Mouse (Mus musculus) midbrain, embryonic 15.5 days (tissue): ENCODE measurements around the gene Cyp4f39. TPM values are rescaled to one million over a fixed set of nuclear protein-coding genes. Genes with fewer than 3 reads are reported as not detected.
"Not testable (repeated sequence)": the region's sequence is repeated elsewhere in the genome, so short reads cannot be mapped to it uniquely, and the experiment has no call there.

ENCODE experiments used
- ATAC-seq: fragments of 200-750 bp; cut with Nextera tagmentation; replicated peaks from 2 replicates; pipeline ENCODE4 v1.8.0; 2017; ENCODE audit warnings: moderate TSS enrichment
- H3K27ac ChIP-seq: fragments of 300-500 bp; sonication (generic); 2 replicates; pipeline ENCODE4 v1.5.1; 2015; ENCODE audit warnings: mild to moderate bottlenecking, inconsistent platforms
- H3K27me3 ChIP-seq: fragments of 300-500 bp; sonication (generic); replicated peaks from 2 replicates; pipeline ENCODE4 v1.6.1; 2015; ENCODE audit warnings: inconsistent platforms
- H3K36me3 ChIP-seq: fragments of 300-500 bp; sonication (generic); replicated peaks from 2 replicates; pipeline ENCODE4 v1.6.1; 2015; ENCODE audit warnings: inconsistent platforms
- H3K4me1 ChIP-seq: fragments of 300-500 bp; sonication (generic); 2 replicates; pipeline ENCODE4 v1.6.1; 2015; ENCODE audit warnings: inconsistent platforms
- H3K4me2 ChIP-seq: fragments of 300-500 bp; sonication (generic); 2 replicates; pipeline ENCODE4 v1.6.1; 2015; ENCODE audit warnings: inconsistent platforms, mild to moderate bottlenecking, moderate library complexity
- H3K4me3 ChIP-seq: fragments of 300-500 bp; sonication (generic); 2 replicates; pipeline ENCODE4 v1.5.1; 2015; ENCODE audit warnings: mild to moderate bottlenecking, inconsistent platforms
- H3K9ac ChIP-seq: fragments of 300-500 bp; sonication (generic); 2 replicates; pipeline ENCODE4 v1.6.1; 2015; ENCODE audit warnings: mild to moderate bottlenecking, inconsistent platforms
- H3K9me3 ChIP-seq: fragments of 300-500 bp; sonication (generic); 2 replicates; pipeline ENCODE4 v1.6.1; 2016; ENCODE audit warnings: inconsistent platforms
- WGBS: fragments of 180-500 bp; shearing (Covaris S2); methylation state at CpG from one replicate; pipeline ENCODE4 v1.1.7; 2015; ENCODE audit warnings: mixed read lengths; 5-methylcytosine and 5-hydroxymethylcytosine counted together
- polyA plus RNA-seq: library from polyadenylated mRNA; unstranded; fragments of >200 nt; fragmentation: Nextera tagmentation; extraction: Ambion mirVana; gene quantifications from 2 replicates; pipeline ENCODE4 v1.2.1, GENCODE M21; 2015

Gene Cyp4f39
- polyA plus RNA-seq, 1 experiment from 2014 or later = 0.84 TPM

DNA sequence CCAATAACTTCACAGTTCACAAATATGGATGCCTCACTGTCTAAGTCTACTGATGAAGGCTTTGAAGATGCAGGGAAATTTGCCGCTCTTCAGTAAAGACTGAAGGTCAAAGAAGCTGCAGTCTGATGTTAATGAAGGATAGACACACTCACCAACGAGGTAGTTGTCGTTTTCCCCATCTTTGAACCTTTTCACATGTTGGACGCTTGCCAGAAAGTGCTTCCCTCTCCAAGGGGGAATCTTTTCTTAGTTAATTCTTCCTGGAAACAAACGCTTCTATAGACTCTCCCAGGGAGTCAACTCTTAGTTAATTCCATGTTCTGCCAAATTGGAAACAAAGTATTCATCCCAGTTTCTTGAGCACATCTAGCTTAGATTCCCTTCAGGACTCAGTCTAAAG is 63.6 kb downstream of the Cyp4f39 start:
- no peaks in the 10 kb centered on the region for H3K27me3 ChIP-seq
- no peaks in the 10 kb centered on the region for H3K4me1 ChIP-seq
- H3K27ac ChIP-seq = no peak overlapping the region
- H3K4me3 ChIP-seq = no peak overlapping the region
- ATAC-seq = no peak
- no peak overlapping the region for H3K4me2 ChIP-seq
- H3K36me3 ChIP-seq = no peaks in the 10 kb centered on the region; the same call in 1 of the 2 replicates
- no peak overlapping the region for H3K9ac ChIP-seq
- 78% methylated on average over 5 of the region's 5 CpGs for WGBS
- H3K9me3 ChIP-seq = no peaks in the 10 kb centered on the region

DNA sequence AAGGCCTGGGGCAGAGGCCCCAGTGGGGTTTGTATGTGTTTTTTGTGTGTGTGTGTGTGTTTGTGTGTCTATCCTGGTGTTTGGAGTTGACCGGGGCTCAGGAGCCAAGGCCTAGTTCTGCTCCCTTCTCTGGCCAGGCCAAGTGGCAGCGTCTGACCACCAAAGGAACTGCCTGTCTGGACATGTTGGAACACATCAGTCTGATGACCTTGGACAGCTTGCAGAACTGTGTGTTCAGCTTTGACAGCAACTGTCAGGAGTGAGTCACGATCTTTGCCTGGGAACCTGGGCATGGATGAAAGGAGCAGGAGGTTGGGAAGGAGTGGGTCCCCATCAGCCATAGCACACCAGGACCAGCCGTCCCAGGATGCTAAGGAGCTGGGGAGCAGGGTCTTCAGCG is 69.5 kb downstream of the Cyp4f39 start:
- Histone ChIP-seq H3K27ac (no peak overlapping the region), H3K4me1 (no peaks in the 10 kb centered on the region), H3K9me3 (no peaks in the 10 kb centered on the region), H3K27me3 (no peaks in the 10 kb centered on the region), H3K36me3 (no peaks in the 10 kb centered on the region; the same call in 1 of the 2 replicates), H3K4me2 (no peak overlapping the region), H3K4me3 (no peak overlapping the region), H3K9ac (no peak overlapping the region)
- 89% methylated on average over 5 of the region's 5 CpGs for WGBS
- no peak for ATAC-seq

DNA sequence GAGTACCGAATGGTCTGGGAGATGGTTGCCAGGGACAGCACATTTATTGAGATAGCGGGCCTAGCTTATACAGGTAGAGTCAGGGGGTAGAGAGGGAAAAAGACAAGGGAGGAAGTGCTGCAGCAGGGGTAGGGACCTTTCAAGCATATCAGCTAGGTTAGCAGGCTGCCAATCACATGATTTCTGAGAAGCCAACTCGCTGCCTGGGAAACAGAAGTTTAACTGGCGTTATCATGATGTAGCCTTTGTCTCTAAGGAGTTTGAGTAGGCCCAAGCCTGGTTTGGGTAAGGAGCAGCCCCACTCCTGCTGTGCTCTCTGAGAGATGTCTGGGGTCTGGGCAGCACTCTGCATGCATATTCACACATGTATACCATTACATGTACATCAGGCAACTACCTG is 69.9 kb downstream of the Cyp4f39 start:
- Histone ChIP-seq H3K27ac (no peak overlapping the region), H3K27me3 (no peaks in the 10 kb centered on the region), H3K4me1 (no peaks in the 10 kb centered on the region), H3K9ac (no peak overlapping the region), H3K9me3 (no peaks in the 10 kb centered on the region), H3K36me3 (no peaks in the 10 kb centered on the region; the same call in 1 of the 2 replicates), H3K4me2 (no peak overlapping the region), H3K4me3 (no peak overlapping the region)
- ATAC-seq = no peak
- WGBS = 93% methylated on average over 4 of the region's 4 CpGs

DNA sequence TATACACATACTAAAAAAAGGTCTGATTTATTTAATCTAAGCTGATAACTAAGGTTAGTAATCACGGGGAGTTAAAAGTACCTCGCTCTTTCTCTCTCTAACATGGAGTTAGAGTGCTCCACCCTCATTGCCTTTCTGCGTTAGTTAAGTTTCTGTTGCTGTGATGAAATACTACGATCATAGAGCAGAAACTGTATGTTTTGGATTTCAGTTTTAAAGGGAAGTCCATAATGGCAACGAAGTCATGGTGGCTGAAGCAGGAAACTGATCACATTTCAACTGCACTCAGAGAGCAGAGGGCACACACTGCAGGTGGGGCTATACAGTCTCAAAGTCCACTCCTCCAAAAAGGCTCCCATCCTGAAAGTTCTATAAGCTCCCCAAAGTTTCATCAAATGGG is 70.3 kb downstream of the Cyp4f39 start:
- 95% methylated on average over 5 of the region's 5 CpGs for WGBS
- H3K4me1 ChIP-seq = no peaks in the 10 kb centered on the region
- H3K4me3 ChIP-seq = no peak overlapping the region
- H3K9ac ChIP-seq = no peak overlapping the region
- H3K27ac ChIP-seq = no peak overlapping the region
- no peaks in the 10 kb centered on the region for H3K27me3 ChIP-seq
- no peak for ATAC-seq
- H3K36me3 ChIP-seq = no peaks in the 10 kb centered on the region; the same call in 1 of the 2 replicates
- no peaks in the 10 kb centered on the region for H3K9me3 ChIP-seq
- H3K4me2 ChIP-seq = no peak overlapping the region

DNA sequence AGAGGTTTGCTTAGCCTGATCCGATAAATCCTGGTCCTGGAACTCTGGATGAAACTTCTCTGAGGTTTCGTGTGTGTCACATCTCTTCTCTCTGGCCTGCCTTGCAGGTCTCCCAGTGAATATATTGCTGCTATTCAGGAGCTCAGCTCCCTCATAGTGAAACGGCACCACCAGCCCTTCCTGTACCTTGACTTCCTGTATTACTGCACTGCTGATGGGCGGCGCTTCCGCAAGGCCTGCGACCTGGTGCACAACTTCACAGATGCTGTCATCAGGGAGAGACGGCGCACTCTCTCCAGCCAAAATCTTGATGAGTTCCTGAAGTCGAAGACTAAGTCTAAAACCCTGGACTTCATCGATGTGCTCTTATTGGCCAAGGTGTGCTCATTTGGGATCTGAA is 71.4 kb downstream of the Cyp4f39 start:
- no peak overlapping the region for H3K4me2 ChIP-seq
- H3K36me3 ChIP-seq = no peaks in the 10 kb centered on the region
- H3K9me3 ChIP-seq = no peaks in the 10 kb centered on the region
- H3K27ac ChIP-seq = no peak overlapping the region
- no peak for ATAC-seq
- no peak overlapping the region for H3K9ac ChIP-seq
- H3K27me3 ChIP-seq = no peaks in the 10 kb centered on the region
- H3K4me1 ChIP-seq = no peaks in the 10 kb centered on the region
- WGBS = 91% methylated on average over 11 of the region's 11 CpGs
- no peak overlapping the region for H3K4me3 ChIP-seq

DNA sequence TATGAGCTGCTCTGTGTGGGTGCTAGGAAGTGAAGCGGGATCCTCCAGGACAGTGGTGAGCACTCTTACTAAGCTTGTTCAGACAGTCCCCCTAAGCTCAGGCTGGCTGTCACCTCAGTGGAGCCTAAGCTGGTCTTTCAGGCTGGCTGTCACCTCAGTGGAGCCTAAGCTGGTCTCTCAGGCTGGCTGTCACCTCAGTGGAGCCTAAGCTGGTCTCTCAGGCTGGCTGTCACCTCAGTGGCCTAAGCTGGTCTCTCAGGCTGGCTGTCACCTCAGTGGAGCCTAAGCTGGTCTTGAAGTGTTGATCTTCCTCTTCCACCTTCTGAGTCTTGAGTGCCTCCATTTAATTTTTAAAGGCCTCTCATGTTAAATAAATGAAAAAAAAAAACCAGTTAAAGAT is 73.8 kb downstream of the Cyp4f39 start:
- H3K9me3 ChIP-seq, H3K27ac ChIP-seq, H3K27me3 ChIP-seq, H3K4me2 ChIP-seq, H3K4me3 ChIP-seq, H3K36me3 ChIP-seq, ATAC-seq, H3K4me1 ChIP-seq, H3K9ac ChIP-seq: not testable (repeated sequence)
- 96% methylated on average over 1 of the region's 1 CpGs for WGBS

DNA sequence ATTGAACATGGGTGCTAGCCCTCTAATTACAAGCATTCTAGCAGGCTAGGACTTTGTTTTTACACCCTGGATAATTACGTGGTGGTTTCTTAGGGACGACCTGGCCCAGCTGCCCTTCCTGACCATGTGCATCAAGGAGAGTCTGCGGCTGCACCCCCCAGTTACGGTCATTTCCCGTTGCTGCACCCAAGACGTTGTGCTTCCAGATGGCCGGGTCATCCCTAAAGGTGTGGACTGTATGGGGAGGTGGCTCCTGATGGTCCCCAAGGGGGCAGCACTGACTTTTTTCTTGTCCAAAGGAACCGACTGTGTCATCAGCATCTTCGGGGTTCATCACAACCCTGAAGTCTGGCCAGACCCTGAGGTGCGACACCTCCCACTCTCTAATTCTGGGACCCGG is 75.2 kb downstream of the Cyp4f39 start:
- Histone ChIP-seq H3K4me1 (no peaks in the 10 kb centered on the region), H3K36me3 (no peaks in the 10 kb centered on the region), H3K27ac (no peak overlapping the region), H3K9ac (no peak overlapping the region), H3K4me2 (no peak overlapping the region), H3K27me3 (no peaks in the 10 kb centered on the region), H3K9me3 (no peaks in the 10 kb centered on the region), H3K4me3 (no peak overlapping the region)
- ATAC-seq = no peak
- 90% methylated on average over 11 of the region's 11 CpGs for WGBS

DNA sequence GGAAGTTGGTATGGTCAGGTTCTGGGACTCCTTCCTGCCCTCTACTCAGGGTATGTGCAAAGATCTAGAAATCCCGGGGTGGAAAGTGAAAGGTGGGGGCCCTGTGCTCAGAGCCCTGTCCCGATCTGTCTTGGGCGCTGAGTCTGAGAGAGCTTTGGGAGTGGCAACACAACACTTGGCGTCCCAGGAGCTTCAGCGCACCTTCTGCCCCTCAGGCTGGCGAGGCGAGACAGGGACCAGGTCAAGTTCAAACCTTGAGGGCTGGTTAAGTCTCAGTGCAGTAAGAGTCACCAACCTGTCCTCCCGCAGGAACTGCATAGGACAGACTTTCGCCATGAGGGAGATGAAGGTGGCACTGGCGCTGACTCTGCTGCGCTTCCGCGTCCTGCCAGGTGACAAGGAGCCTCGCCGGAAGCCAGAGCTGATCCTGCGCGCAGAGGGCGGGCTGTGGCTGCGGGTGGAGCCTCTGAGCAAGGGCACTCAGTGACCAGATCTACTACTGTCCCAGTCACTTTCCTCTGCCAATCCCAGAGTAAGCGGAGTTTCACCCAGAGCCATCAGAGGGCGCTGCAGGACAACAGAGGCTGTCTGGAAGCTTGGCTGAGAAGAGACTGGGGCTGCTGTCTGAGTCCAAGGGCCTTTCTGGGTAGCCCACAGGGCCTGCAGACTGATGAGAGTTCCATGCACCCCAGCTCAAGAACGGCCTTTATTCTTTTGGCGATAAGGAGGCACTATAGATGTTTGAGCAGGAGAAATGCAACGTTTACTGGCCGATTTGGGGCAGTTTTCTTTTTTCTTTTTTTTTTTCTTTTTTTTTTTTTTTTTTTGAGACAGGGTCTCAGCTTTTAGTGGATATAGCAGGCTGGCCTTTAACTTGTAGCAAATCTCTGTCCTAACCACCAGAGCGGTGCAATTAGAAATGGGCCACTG is 76.2 kb downstream of the Cyp4f39 start:
- H3K27me3 ChIP-seq = no peaks in the 10 kb centered on the region
- H3K27ac ChIP-seq = no peak overlapping the region
- H3K4me1 ChIP-seq = no peaks in the 10 kb centered on the region
- no peaks in the 10 kb centered on the region for H3K36me3 ChIP-seq
- H3K9me3 ChIP-seq = no peaks in the 10 kb centered on the region
- no peak overlapping the region for H3K4me3 ChIP-seq
- H3K4me2 ChIP-seq = peak overlapping the region; percentile 39
- 0 out of 2 replicates have a peak overlapping the region, but pooled peaks have one; percentile 8 for H3K9ac ChIP-seq
- WGBS = 21% methylated on average over 26 of the region's 26 CpGs
- ATAC-seq = peak; percentile 65; the same call in 1 of the 2 replicates

DNA sequence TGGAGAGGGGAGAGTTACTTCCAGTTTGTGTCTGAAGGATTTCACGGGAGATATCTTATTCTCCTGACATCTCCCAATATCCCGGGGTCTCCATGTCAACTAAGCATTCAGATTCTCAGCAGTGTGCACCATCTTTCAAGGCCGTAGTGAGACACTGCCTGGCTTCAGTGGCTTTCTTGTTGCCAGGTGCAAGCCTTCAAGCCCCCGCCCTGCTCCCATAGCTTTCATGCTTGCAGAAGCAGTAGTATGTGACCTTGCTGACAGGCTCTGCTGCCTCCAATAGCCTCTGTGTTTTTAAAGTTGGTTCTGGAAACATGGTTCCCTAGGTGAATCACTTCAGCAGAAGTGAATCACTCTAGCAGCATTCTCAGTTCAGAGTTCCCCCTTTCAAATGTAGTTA is 79.8 kb downstream of the Cyp4f39 start:
- H3K4me3 ChIP-seq, H3K27me3 ChIP-seq, H3K9ac ChIP-seq, ATAC-seq, H3K9me3 ChIP-seq, H3K4me2 ChIP-seq, H3K27ac ChIP-seq, H3K36me3 ChIP-seq: not testable (repeated sequence)
- peaks cover 11% of the 10 kb centered on the region for H3K4me1 ChIP-seq
- WGBS = 40% methylated on average over 4 of the region's 4 CpGs

DNA sequence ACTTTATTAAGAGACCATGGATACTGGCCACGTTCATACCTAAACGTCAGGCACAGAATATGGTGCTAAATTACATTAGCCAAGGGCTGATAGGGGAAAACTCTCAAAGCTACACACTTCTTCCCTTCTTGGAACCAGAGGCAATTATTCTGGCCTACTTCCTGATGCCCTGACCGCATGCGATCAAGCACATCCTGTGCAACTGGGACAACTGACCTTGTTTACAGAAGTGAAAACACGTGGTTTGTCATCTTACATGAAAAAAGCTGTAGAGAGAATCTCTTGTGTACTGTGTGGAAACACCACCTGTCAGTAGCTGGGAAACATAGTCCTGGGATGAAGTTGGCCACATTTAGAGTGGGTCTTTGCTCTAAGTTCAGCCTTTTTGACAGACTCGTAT is 81.5 kb downstream of the Cyp4f39 start:
- Histone ChIP-seq H3K4me3 (no peak overlapping the region), H3K4me2 (no peak overlapping the region), H3K27ac (no peak overlapping the region), H3K27me3 (no peaks in the 10 kb centered on the region), H3K36me3 (no peaks in the 10 kb centered on the region), H3K9ac (no peak overlapping the region), H3K9me3 (no peaks in the 10 kb centered on the region), H3K4me1 (peaks cover 11% of the 10 kb centered on the region)
- 82% methylated on average over 6 of the region's 6 CpGs for WGBS
- no peak for ATAC-seq

DNA sequence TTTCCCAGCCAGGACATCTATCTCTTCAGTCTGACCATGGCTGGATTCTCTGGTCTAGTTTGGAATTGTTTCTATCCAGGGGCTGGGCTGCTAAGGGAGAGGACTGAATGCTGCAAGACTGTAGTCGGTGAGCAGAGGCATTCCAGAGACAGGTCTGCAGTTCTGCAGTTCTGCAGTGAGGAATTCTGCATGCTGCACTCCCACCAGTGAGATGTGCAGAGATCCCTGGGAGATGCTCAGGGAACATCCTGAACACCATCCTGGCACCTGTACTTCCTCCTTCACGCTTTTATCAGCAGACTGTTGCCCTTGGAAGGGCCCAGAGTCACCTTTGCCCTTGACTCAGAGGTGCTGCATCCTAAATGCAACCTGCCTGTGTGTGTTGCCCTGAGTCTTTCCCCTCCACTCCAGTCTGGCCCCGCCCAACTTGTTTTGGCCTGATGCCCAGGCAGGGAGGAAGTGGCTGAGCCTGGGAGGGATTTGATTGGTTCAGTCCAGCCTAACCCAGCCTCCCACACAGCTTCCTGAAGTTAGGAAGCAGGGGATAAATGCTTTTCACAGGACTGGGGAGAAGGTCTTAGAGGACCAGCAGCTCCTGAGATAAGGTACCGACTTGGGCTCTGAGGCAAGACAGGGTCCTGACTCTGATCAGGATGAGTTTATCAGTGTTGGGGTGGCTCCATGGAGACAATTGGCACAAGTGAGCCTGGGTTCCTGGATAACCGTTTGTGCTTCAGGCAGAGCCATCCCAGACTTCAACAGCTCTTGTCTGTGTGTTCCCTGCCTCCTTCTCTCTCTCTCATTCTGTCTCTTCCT is 83.7 kb downstream of the Cyp4f39 start, which contains the start of gene Cyp4f16:
Gene Cyp4f16, plus strand, starts transcription at position 508 of the 816 bp plus-strand sequence.
- H3K27ac ChIP-seq = peak within 1 kb of the TSS; percentile 5

DNA sequence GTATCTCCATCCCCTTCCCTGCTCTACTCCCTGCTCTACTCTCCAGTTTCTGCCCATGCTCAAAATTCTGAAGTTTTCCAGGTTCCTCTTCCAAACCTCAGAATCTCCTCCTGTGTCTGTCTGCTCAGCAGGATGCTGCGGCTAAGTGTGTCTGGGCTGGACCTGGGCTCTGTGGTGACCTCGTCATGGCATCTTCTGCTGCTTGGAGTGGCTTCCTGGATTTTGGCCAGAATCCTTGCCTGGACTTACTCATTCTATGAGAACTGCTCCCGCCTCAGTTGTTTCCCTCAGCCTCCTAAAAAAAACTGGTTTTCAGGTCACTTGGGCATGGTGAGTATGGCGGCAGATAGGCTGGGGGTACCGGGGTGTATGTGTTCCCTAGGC is 84.3 kb downstream of the Cyp4f39 start:
- H3K4me2 ChIP-seq = peak overlapping the region; percentile 51
- 64% methylated on average over 5 of the region's 5 CpGs for WGBS
- H3K9ac ChIP-seq = peak overlapping the region; percentile 36
- no peak for ATAC-seq
- H3K36me3 ChIP-seq = no peaks in the 10 kb centered on the region
- H3K27ac ChIP-seq = peak overlapping the region; percentile 5; the same call in 1 of the 2 replicates
- peaks cover 11% of the 10 kb centered on the region for H3K4me1 ChIP-seq
- peak overlapping the region; percentile 41 for H3K4me3 ChIP-seq
- no peaks in the 10 kb centered on the region for H3K9me3 ChIP-seq
- H3K27me3 ChIP-seq = no peaks in the 10 kb centered on the region

More for the DNA sequence above, 83.7 kb downstream of the Cyp4f39 start, which contains the start of gene Cyp4f16:
- peak within 1 kb of the TSS; percentile 51 for H3K4me2 ChIP-seq
- WGBS = 8% methylated on average over 5 of the region's 5 CpGs
- peak within 1 kb of the TSS; percentile 41 for H3K4me3 ChIP-seq
- H3K9me3 ChIP-seq, H3K36me3 ChIP-seq, H3K27me3 ChIP-seq: not testable (repeated sequence)
- ATAC-seq = peak; percentile 88
- peak within 1 kb of the TSS; percentile 36 for H3K9ac ChIP-seq
- H3K4me1 ChIP-seq = peaks cover 11% of the 10 kb centered on the region
